Mouse (Mus musculus) liver, adult (tissue): ENCODE data around the gene Dyrk3.

ENCODE experiments used
- GATA4 ChIP-seq: IDR thresholded peaks from 2 replicates; pipeline ENCODE4 v1.6.1; 2014; ENCODE audit warnings: mild to moderate bottlenecking, low read length; ENCODE audit not compliant: insufficient replicate concordance

Dyrk3 gene

GRCm38 (mm10) chr1:131173809-131174208 is 35.7 kb upstream of the Dyrk3 start:
- TF ChIP-seq GATA4, result no peak

GRCm38 (mm10) chr1:131173001-131173400 is 34.9 kb upstream of the Dyrk3 start:
- no peak for TF ChIP-seq GATA4

- TF ChIP-seq GATA4, result no peak
Measured at GRCm38 (mm10) chr1:131167612-131168011, 29.5 kb upstream of the Dyrk3 start.

GRCm38 (mm10) chr1:131164427-131164826 is 26.3 kb upstream of the Dyrk3 start:
- TF ChIP-seq GATA4, result peak; percentile 81; the same call in 1 of the 2 replicates

- no peak for TF ChIP-seq GATA4
Measured at GRCm38 (mm10) chr1:131161091-131161490, 23.0 kb upstream of the Dyrk3 start.

- TF ChIP-seq GATA4, result no peak
Measured at GRCm38 (mm10) chr1:131155456-131155855, 17.3 kb upstream of the Dyrk3 start.

- peak; percentile 12; the same call in 1 of the 2 replicates for TF ChIP-seq GATA4
Measured at GRCm38 (mm10) chr1:131153018-131153629, 15.0 kb upstream of the Dyrk3 start, which contains the start of gene Eif2d. TSS of gene Eif2d (plus strand) at chr1:131153181.

- TF ChIP-seq GATA4, result no peak
Measured at GRCm38 (mm10) chr1:131149496-131149895, 11.4 kb upstream of the Dyrk3 start.

- TF ChIP-seq GATA4, result no peak
Measured at GRCm38 (mm10) chr1:131146181-131146614, 8.1 kb upstream of the Dyrk3 start.

- TF ChIP-seq GATA4, result no peak
Measured at GRCm38 (mm10) chr1:131142472-131142871, 4.3 kb upstream of the Dyrk3 start.

GRCm38 (mm10) chr1:131141449-131141848 is 3.3 kb upstream of the Dyrk3 start:
- no peak for TF ChIP-seq GATA4

- no peak for TF ChIP-seq GATA4
Measured at GRCm38 (mm10) chr1:131139102-131140095, 1.3 kb upstream of the Dyrk3 start.

- TF ChIP-seq GATA4, result no peak
Measured at GRCm38 (mm10) chr1:131137717-131138118, 422 bp downstream of the Dyrk3 start.

- TF ChIP-seq GATA4, result no peak
Measured at GRCm38 (mm10) chr1:131137111-131137510, 1.0 kb downstream of the Dyrk3 start.

GRCm38 (mm10) chr1:131135960-131136629 is 2.0 kb downstream of the Dyrk3 start:
- no peak for TF ChIP-seq GATA4
